Mouse (Mus musculus) 3T3-L1 (cell line): ENCODE data around the gene Gga1.

ENCODE experiments used
- DNase-seq: peaks from one replicate; pipeline ENCODE4 v3.0.0-alpha.2; 2015; ENCODE audit warnings: low read depth, low spot score

Gene Gga1

GRCm38 (mm10) chr15:78936403-78936802, 59.4 kb downstream of the Gga1 start:
- no peak for DNase-seq

GRCm38 (mm10) chr15:78937311-78937710, 60.3 kb downstream of the Gga1 start:
- no peak for DNase-seq

GRCm38 (mm10) chr15:78937963-78938362, 61.0 kb downstream of the Gga1 start:
- no peak for DNase-seq

- no peak for DNase-seq
Measured at GRCm38 (mm10) chr15:78940325-78940724, 63.3 kb downstream of the Gga1 start.

- DNase-seq: peak; percentile 88
Measured at GRCm38 (mm10) chr15:78942663-78943062, 65.7 kb downstream of the Gga1 start.
